Mouse (Mus musculus) B cell, adult 62 days (primary cell): ENCODE data around the gene Scgb1b11. TPM values are rescaled to one million over a fixed set of nuclear protein-coding genes. Genes with fewer than 3 reads are reported as not detected.

ENCODE experiments used
- total RNA-seq: library from RNA; stranded (reverse); gene quantifications from 4 replicates; pipeline ENCODE4 v1.2.4, GENCODE M21; 2023

Scgb1b11 gene
- not detected in 4 replicates for total RNA-seq

DNA sequence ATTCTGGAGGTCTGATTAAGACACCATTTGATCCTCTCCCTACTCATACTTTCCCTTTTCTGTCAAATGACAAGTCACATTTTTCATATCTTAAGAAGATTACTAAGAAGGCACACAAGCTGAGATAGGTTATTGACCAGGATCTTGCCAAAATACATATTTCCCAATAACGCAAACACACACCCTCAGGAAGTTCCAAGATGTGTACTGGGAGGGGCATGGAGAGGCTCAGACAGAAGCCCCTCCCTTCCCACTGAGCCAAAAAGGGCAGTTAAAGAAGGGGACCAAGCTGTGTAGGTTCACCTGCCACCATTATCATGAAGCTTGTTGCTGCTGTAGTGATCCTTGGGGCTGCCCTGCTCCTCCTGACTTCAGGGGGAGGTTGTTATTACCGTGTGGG lies at the start of gene Scgb1b11:
Scgb1b11 (plus strand) TSS at position 301 of the 400 bp plus-strand sequence.

DNA sequence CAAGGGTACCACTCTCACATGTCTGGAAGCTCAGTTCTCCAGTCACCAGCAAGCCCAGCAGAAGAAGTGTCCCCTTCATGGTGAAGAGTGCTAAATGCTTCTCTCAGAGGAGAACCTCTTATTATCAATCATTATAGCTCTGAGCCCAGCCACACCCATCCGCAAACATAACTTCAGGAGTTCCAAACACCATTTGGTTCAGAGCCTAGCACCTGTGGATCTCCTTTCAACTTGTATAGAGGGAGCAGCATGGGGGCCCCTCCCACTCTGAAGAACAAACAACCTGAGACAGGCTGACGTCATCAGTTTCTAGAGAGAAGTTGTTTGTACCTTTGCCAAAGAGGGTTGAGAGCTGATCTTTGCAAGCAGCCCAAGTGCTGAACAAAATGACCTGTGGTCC lies 11.6 kb upstream of the Scgb1b11 start, which contains the start of gene Scgb2b11:
Scgb2b11 (minus strand) TSS at position 101 of the 400 bp plus-strand sequence.

Other genes starting within 250 kb of the Scgb1b11 start
- gene Scgb1b10, start 122.0 kb upstream of the Scgb1b11 start, total RNA-seq, result not detected in 4 replicates
- not detected in 4 replicates for gene Scgb2b11, start 11.7 kb upstream of the Scgb1b11 start, total RNA-seq
- not detected in 4 replicates for gene Scgb2b12, start 104.4 kb downstream of the Scgb1b11 start, total RNA-seq
- gene Scgb1b12, start 111.3 kb downstream of the Scgb1b11 start, total RNA-seq, result not detected in 4 replicates
- not detected in 4 replicates for gene Scgb1b29, start 218.7 kb downstream of the Scgb1b11 start, total RNA-seq